Mouse (Mus musculus): ENCODE data around the gene Jmjd6. TPM values are rescaled to one million over a fixed set of nuclear protein-coding genes. Genes with fewer than 3 reads are reported as not detected.
"Not testable (repeated sequence)": the region's sequence is repeated elsewhere in the genome, so short reads cannot be mapped to it uniquely, and the experiment has no call there.

The Jmjd6 gene
- total RNA-seq, 2 experiments from 2014 or later: 20.6 to 22.1 TPM

DNA sequence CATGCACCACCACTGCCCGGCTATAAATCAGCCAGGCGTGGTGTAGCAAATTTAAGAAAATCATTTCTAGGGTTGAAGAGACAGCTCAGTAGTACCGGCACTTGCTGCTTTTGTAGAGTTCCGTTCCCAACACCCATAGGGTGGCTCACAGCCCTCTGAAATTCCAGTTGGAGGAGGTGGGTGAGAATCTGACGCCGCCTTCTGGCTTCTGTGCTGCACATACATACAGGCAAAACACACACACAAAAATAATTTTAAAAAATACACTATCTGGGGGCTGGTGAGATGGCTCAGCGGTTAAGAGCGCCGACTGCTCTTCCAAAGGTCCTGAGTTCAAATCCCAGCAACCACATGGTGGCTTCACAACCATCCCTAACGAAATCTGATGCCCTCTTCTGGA is 19.4 kb downstream of the Jmjd6 start:
- DNase-seq: not testable (repeated sequence)

GRCm38 (mm10) chr11:116823255-116823654 is 20.0 kb downstream of the Jmjd6 start:
- no peak for DNase-seq

DNA sequence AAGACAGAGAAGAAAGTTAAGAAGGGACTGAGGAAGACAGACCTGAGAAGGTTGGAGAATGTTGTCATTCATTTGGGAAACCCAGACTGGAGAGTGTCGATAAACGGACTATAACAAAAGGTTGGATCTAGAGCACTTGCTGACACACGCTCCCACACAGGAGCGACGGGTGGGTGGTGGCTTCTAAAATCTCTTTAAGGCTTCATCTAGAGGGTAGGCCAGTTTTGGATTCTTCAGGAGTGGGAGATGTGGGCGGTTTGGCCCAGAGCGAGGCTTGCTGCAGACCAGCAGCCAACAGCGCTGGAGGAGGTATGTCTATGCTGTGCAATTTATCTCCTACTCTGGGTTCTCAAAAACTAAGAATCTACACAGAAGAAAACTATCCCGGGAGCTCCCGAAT is 20.6 kb downstream of the Jmjd6 start:
- DNase-seq: no peak

DNA sequence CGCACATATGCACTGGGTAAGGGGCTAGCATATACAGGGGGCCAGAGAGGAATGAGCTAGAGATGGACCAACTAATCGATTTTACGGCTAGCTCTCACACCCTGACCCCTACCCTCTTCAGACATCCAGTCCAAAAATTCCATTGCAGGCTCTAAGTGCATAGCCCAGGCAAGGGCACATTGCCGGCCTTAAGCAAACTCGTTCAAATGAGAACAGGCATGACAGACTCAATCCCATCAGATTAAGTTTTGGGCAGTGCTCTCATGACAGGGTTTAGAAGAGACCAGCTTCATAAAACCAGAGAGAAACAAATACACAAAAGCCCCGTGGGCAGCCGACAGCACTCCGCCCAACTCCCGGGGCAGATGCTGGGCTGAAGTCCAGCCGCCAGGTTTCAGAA is 21.0 kb downstream of the Jmjd6 start:
- DNase-seq: no peak

DNA sequence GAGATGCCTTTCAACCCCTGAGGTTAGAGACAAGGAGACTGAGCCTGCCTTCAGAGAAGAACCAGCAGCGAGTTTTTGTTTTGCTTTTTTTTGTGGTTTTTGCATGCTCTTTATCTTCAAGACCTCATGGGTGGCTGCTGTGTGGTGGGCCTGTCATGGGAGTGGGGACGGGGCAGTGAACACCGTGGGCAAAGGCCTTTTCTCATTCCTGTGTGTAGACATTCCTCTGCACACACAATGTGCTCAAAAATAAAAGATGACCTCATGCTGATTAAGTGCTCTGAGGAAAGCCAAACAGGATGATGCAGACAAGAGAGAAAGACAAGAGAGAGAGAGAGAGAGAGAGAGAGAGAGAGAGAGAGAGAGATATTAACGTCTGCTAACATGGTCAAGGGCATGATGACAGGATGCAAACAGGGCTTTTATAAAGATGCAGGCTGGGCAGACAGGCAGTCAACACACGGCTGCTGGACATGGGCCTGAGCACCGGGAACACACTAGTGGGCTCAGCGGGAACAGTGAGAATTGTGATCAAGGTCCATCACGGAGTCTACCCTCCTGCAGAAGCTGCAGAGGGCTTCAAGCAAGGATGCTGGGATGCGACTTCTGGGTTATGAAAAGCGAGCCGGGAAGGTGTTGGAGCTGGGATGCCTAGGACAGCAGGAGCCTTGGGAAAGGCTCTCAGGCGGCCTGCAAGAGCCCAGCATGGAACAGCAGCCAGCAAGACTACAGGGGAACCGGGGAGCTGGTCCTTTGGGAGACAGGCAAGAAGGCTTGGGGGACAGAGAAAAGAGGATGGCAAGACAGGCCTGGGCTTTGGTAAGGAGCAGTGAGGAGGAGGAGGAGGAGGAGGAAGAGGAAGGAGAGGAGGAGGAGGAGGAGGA is 21.9 kb downstream of the Jmjd6 start:
- no peak for DNase-seq

DNA sequence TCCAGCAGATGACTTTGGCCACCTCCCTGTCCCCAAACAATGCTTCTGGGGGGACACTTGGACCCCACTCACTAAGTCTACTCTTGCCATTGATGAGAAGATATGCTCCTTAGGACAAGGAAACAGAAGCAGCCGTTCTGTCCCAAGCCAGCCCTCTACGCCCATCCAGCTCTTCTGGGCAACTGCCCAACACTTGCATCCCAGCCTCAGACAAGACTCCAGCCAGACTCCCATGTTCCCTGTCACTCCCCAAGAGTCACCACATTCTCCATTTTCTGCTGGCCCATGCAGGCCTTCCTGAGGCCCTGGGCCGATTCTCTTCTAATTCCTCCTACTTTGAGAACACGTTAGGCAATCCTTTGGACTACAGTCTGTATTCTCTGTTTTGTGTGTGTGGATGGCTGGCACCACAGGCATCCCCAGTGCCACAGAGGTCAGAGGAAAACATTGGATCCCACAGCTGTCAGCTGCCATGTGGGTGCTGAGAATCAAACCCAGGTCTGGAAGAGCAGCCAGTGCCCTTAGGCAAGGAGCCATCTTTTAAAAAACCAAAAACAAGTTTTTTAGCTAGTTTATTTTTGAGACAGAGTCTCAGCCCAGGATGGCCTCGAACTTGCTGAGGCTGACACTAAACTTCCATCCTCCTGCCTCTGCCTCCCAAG is 23.2 kb downstream of the Jmjd6 start:
- peak; percentile 55 for DNase-seq

- DNase-seq: no peak
These were observed 24.5 kb downstream of the Jmjd6 start for GRCm38 (mm10) chr11:116818722-116819121.

GRCm38 (mm10) chr11:116817567-116817966 is 25.7 kb downstream of the Jmjd6 start:
- DNase-seq: no peak

DNA sequence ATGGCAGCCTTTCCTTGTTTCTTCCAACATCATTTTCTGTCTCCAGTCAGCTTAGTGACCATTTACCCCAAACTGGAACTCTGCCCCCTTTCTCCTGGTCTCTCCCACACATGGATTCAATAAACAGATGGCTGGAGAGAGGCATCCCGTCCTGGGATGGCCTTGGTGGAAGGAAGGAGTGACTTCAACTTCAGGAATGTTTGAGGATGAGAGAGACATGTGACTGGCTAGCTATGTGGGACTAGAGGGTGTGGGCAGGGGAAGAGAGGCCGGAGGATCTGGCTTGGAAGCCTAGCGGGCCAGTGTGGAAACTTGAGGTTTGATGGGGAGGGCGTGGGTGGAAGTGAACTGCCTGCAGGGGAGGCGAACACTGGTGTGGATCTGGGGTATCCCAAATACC is 26.5 kb downstream of the Jmjd6 start:
- peak; percentile 79 for DNase-seq

DNA sequence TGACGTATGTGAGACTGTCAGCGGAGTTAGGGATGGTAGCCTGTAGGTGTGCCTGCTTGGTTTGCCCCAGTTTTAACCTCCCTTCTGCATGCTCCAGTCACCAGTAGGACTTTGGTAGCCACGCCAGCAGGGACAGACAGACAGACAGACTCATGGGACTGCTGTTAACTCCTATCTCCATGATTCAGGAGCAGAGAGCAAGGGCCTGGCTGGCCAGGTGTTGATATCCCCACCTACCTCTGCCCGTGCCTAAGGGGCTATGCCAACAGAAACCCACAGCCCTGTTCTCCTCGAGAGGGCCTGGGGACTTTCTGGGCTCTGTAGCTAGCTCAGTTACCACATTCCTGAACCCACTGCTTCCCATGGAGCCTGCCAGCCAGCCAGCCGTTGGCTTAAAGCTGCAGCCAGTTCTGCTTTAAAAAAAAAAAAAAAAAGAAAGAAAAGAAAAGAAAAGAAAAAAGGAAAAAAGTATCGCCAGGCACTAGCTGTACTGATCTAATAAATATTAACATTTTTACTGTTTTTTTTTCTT is 28.3 kb downstream of the Jmjd6 start:
- DNase-seq: peak; percentile 47

DNA sequence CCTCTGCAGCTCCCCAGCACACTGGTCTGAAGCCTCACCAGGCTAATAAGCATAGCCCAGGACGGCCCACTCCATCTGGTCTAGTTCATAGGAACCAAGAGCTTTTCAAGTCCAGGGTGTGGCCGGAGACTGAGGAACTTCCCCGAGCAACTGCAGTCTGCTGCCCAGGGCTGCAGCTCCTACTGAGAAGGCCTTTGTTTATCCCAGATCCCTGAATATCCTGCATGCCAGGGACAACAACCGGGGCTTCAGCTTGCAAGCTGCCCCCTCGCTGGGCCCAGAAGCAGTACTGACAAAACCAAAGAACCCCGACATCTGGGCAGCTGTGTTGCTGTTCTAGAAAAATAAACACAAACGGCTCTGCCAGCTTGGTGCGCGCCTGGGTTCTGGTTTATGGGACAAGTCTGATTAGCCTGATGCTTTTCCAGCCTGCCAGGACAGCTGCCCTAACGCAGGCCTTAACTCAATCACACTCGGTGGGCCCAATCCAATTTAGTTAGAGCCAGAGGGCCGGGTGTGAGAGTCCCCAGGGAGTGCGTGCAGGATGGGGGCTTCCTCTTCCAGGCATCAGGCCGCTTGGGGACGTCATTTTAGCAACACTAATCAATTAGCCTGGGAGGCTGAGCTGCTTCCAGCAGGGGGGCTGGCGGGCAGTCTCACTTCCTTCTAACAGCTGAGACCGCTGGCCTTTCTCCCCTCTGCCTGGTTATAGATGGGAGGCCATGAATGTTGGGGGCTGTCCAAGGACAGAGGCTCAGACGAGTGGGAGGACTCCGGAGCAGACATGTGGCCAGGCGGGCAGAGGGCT is 29.0 kb downstream of the Jmjd6 start:
- DNase-seq: peak; percentile 85

DNA sequence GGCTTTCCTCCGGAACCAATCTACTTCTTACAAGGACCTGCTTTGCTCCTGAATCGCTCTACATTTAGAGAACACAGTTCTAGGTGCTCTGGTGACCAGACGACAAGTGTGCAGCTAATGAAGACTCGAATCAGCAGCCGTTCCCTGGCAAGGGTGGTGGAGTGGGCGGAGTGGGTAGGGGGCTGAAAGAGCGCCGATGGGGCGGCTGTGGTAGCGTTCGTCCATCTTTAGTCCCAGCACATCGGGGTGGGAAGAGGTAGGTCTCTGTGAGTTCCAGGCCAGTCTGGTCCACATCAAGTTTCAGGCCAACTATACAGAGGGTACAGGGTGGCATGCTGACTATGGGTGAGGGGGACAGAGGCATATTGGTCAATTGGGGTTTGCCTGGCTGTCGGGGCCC is 29.6 kb downstream of the Jmjd6 start:
- DNase-seq: no peak

DNA sequence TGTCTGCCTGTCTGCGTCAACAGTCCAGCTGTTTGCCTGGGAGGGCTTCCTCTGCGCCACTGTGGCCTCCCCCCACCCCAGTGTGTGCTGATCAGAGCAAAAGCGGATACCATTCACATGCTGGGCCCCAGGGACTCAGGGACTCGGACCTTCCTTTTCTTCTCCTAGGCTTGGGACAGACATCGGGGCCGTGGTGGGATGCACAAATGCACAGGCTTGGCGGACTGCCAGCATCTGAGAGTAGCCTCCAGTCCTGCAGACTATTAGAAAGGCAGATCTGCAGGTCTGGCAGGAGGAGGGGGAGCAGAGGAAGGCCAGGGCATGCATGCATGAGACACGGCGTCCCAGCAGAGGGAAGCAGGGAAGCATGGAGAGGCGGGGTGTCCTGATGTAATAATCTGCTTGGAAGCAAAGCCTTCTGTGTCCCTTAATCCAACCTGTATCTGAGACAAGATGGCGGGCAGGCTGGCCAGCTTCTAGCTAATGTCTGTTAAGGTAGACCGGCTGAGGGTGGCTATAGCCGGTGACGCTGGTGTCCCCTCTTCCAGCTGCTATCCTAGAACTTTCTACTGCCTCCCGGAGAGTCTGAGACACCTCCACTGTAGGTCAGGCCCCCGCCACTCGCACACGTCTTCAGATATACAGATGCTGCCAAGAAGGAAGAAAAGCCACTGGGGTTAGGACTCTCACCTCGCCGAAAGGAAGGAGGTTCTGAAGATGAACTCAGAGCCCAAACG is 30.3 kb downstream of the Jmjd6 start:
- peak; percentile 58 for DNase-seq

- DNase-seq: peak; percentile 56
These were observed 32.0 kb downstream of the Jmjd6 start for GRCm38 (mm10) chr11:116810983-116811901.

GRCm38 (mm10) chr11:116810528-116810927 is 32.7 kb downstream of the Jmjd6 start:
- DNase-seq: no peak

DNA sequence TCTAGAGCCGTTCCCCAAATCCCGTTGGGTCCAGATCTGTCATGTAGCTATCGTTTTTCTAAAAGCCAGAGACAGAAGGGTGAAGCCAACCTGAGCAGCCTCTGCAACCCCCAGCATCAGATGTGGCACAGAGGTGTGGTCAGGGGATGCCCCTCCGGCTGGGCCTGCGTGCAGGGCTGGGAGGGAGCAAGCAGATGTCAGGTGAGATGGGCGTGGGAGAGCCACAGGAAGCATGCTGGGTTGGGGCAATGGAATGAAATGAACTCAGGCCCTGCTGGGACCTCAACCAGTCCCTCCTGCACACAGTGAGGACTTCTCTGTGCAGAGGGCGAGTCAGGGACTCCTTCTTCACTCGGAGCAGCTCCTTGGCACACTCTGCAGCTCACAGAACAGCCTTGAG is 33.7 kb downstream of the Jmjd6 start:
- DNase-seq: no peak

DNA sequence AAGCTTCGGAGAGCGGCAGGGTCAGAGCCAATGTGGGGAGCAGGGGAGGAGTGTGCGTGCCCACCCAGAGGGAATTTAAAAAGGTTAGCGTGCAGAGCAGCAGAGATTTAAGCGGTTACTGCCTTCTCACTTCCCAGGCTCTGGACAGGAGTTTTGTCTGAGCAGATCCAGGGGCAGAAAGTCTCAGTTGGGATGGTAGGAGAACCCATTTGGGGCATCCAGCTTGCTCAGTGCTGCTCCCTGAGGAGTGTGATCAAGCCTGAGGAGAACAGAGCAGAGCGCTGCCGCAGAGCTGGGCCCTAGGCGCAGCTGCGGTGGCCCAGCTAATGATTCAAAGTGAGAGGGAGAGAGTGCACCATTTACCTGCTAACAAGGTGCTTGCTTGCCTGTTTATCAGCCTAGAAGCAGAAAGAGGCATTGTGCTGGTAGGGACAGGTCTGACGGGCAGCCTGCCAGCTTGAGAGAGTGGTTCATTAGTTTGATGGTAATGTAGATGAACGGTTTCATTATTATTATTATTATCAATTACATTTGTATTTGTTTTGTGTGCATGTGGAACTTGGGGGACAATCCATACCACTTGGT is 34.3 kb downstream of the Jmjd6 start:
- no peak for DNase-seq

DNA sequence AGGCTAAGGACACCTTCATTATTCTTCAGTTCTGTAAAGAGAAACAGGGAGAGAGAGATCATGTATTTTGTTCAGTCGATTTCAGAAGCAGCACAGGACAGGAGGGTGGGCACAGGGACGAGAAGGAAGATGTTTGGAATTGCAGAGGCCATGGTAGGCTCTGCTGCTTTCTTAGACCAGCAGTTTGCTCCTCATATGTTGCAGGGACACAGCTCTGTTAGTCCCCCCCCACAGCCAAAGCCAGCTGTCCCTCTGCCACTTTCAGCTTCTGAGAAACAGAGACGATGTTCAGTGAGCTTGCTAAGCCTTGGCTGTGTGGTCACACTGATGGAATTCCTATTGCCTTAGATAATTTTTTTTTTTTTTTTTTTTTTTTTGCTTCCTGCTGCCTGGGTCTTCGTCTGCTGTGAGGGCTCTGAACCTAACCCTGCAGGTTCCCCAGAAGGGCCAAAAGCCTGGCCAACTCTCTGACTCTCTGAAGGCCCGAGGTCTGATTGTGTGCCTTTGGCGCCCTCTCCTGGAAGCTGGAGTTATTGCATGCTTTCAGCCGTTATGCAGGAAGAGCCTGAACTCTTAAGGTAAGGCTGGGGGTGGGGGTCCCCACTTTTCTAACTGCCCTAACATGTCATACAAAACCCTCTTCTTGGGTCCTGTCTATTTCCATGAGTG is 35.2 kb downstream of the Jmjd6 start:
- DNase-seq: peak; percentile 71

- peak; percentile 5 for DNase-seq
These were observed 35.7 kb downstream of the Jmjd6 start for GRCm38 (mm10) chr11:116807526-116807925.

DNA sequence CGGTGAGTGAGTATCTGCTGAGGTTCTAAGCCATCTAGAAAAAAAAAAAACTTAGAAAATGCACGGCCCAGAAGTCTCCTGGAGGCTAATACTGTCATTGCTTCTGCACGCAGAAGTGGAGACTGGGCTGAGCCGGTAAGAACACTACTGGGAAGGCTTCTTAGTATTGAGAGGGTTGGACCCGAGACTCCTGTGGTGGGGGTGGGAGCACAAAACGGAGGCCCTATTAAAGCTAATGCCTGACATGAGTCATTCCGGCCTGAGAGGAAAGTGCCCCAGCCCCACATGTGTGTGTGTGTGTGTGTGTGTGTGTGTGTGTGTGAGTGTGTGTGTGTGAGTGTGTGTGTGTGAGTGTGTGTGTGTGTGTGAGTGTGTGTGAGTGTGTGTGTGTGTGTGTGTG is 36.1 kb downstream of the Jmjd6 start:
- no peak for DNase-seq

Data from gastrocnemius, postnatal 25 days (tissue).